Mouse (Mus musculus) adrenal gland, postnatal 10 days (tissue): ENCODE results near the gene Gm44596. TPM values are rescaled to one million over a fixed set of nuclear protein-coding genes. Genes with fewer than 3 reads are reported as not detected.

Experiments
- DNase-seq: peaks from one replicate; pipeline ENCODE4 v3.0.0; 2021; ENCODE audit warnings: mixed read lengths
- total RNA-seq, 2 experiments: library from RNA; stranded (reverse); gene quantifications; 2 replicates each; pipeline ENCODE4 v1.2.3; 2021

Gm44596 gene
- total RNA-seq, 2 experiments from 2014 or later, result not detected

DNA sequence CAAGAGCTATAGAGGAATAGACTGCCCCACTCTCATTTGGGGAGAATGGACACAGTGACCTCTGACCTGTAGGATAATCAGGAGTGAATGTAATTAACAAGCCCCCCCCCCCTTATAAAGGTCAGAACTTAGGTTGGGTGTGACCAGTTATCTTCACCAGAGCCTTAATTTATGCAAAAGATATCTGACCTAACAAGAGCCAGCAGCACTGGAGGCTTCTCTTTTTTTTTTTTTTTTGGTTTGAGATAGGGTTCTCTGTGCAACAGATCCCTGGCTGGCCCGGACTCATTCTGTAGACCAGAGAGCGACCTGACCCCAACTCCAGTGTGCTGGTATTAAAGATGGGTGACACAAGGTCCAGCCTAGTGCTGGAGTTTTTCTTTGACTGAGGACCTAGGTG lies 54.0 kb downstream of the Gm44596 start:
- no peak for DNase-seq

DNA sequence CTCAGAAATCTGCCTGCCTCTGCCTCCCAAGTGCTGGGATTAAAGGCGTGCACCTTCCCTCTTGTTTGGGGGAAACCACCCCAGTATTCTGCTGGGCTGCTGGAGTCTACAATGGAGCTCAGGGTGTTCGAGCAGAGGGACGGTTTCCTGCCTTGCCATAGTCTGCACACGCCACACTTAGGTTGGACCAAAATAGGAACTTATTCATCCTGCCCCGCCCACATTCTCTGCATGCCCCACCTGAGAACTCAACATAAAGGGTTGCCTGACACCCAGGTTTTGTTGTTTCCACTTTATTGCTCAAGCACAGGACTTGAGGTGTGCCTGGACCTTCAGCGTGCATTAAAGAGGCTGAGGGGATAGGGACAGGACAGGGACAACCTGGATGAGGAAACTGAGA lies 54.5 kb downstream of the Gm44596 start:
- no peak for DNase-seq

DNA sequence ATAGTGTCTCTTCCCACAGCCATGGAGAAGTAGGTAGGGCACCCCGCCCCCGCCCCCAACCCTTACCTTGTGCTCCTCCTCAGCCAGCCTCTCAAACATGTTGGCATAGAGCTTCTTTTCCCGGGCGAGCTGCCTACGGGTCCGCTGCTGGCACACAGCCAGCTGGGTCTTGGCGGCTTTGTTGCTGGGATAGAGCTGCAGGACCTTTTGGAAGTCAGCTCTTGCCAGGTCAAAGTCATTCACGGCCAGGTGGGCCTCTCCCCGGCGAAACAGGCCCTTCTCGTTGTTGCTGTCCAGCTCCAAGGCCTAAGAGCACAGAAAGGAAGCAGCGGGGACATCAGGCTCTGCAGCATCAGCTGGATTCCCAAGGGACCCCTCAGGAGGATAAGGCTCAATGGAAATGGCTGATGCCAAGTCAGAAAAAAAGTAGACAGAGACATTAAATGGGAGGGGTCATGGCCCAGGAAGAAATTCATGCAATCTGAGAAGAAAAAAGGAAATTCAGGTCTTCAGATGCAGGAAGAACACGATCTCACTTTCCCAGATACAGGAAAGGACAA lies 57.1 kb downstream of the Gm44596 start:
- DNase-seq, result no peak

- no peak for DNase-seq
Observed at GRCm38 (mm10) chr6:128433566-128433965, 58.3 kb downstream of the Gm44596 start.

- DNase-seq, result peak; percentile 92
Observed at GRCm38 (mm10) chr6:128435474-128435873, 60.2 kb downstream of the Gm44596 start.

GRCm38 (mm10) chr6:128436356-128437005 lies 61.2 kb downstream of the Gm44596 start:
- DNase-seq, result no peak

DNA sequence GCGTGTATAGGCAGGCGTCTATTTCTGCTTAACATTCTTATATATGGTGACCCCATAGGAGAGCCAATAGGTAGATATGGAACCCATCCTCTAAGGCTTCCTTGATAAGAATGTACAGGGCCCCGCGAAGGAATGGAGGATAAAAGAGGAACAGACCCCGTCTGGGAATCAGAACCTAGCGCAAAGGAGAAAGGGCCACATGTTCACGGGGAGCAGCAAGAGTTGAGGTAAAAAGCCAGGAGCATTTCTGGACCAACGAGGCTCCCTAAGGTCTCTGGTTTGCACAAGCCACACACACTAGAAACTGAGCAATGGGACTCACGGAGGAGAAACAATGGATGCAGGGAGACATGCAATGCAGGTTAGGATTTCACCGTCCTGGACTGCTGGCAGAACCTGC lies 62.0 kb downstream of the Gm44596 start:
- no peak for DNase-seq

GRCm38 (mm10) chr6:128437731-128438316 lies 62.5 kb downstream of the Gm44596 start:
- DNase-seq, result peak; percentile 82

GRCm38 (mm10) chr6:128438317-128438870 lies 63.1 kb downstream of the Gm44596 start, which contains the start of gene Fkbp4:
Gene Fkbp4 (minus strand): TSS chr6:128438677.
- DNase-seq, result peak; percentile 97

- no peak for DNase-seq
Observed at GRCm38 (mm10) chr6:128438871-128439341, 63.6 kb downstream of the Gm44596 start.

- no peak for DNase-seq
Observed at GRCm38 (mm10) chr6:128440238-128440637, 64.9 kb downstream of the Gm44596 start.

DNA sequence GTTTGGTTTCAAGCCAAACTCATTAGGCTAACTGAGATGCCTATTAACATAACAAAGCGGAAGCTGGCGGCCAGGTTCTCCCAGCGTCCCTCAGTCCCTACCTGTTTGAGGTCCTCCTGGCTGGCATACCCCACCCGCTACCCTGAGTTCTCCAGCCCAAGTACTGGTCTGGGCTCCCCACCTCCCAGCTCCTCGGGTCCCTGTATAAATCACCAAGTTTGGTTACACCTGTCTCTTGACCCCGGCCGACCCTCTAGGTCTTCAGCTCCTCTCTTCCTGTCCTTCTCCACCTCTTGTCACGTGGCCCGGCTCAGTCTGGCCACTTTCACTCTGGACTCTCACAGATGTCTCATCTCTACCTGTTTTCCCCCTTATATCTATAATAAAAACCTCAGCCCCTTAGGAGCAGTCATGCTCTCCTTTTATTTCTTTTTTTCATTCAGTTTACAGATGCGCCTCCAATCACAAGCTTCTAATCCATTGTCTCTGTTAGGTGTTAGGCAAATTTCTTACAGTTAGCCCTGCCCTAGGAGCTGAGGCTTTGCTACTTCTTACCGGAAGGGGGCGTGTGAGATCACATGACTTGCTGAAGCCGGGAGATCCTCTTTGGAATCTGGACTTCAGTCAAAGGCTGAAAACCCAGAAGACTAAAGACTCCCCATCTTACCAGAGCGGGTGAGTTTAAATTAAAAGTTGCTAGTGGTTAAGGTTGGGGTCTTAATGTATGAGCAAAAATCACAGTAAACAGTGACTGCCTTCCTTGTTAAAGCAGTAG lies 70.6 kb downstream of the Gm44596 start:
- peak; percentile 79 for DNase-seq

DNA sequence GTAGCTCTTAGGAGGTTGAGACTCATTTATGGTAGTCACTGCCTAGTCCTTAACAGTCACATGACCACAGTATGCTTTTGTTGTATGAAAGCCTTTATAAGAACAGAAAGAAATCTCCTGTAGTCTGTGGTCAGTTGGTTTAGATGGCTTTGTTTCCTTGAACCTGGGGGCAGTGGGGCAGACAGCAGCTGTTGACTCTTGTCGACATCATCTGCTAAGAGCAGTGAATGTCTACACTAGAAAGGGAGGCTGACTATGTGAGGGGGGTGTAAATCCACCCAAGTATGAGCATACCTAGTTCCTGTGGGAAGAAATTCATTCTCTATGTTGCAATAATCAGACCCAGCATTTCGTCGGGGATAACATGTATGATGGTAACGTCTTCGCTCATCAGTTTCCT lies 71.8 kb downstream of the Gm44596 start:
- no peak for DNase-seq

DNA sequence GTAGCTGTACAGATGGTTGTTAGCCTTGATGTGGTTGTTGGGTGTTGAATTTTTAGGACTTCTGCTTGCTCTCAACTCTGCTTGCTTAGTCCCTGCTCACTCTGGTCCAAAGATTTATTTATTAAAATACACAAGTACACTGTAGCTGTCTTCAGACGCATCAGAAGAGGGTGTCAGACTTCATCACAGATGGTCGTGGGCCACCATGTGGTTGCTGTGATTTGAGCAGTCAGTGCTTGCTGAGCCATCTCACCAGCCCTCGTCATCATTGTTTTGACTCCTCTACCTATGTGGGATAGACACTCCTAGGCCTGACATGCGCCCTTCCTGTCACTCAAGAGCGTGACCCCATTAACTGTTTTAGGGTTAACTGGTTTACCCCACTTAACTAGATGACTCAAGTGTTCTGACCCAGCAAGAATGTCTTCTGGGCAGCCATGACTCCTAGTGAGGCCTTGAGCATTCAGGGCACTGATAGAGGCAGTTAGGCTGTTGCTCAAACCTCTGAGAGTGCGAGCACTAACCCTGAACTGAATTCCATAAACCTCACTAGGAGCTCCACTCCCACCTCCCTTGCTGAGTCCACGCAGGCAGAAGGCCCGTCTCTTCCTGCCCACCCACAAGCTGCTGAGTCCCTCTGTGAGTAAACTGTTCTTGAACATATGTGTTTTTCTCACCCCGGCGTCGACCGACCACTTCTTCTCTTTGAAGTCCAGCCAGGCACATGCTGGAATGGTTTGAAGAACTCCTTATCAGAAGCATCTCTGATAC lies 80.7 kb downstream of the Gm44596 start:
- DNase-seq, result peak; percentile 36

Other genes with a start within 250 kb of the Gm44596 start
- gene Tspan9, start 231.9 kb upstream of the Gm44596 start, total RNA-seq, result 10 to 100 TPM; 55.8 to 66.3 TPM
- gene Tead4, start 74.7 kb upstream of the Gm44596 start, total RNA-seq, result 1 to 10 TPM; 4.4 to 4.6 TPM
- 10 to 100 TPM; 24.2 to 27.2 TPM for gene Tulp3, start 19.7 kb upstream of the Gm44596 start, total RNA-seq
- 10 to 100 TPM; 21.7 to 30.1 TPM for gene Rhno1, start 12.6 kb upstream of the Gm44596 start, total RNA-seq
- gene Foxm1, start 12.5 kb upstream of the Gm44596 start, total RNA-seq, result 10 to 100 TPM; 15.3 to 16.6 TPM
- gene Tex52, start within 50 bp of the Gm44596 start, total RNA-seq, result not detected
- 1 to 10 TPM; 3.0 to 4.7 TPM for gene Nrip2, start 23.8 kb downstream of the Gm44596 start, total RNA-seq
- gene Itfg2, start 49.4 kb downstream of the Gm44596 start, total RNA-seq, result 10 to 100 TPM; 19.2 to 19.9 TPM
- 100 to 1,000 TPM; 170 to 173 TPM for gene Fkbp4, start 63.2 kb downstream of the Gm44596 start, total RNA-seq
- gene Pzp, start 151.2 kb downstream of the Gm44596 start, total RNA-seq, result 100 to 1,000 TPM; 288 to 650 TPM
- 1 to 10 TPM; 1.1 to 1.7 TPM for gene A2ml1, start 206.1 kb downstream of the Gm44596 start, total RNA-seq
- gene Klrb1a, start 248.0 kb downstream of the Gm44596 start, total RNA-seq, result under 1 TPM in 1 of 2 experiments, not detected in 1; 0.30 TPM